Mouse (Mus musculus) C2C12 (cell line): ENCODE measurements around the gene Tmem50a.

Experiments
- CEBPB ChIP-seq: IDR thresholded peaks from one replicate; pipeline ENCODE4 v1.6.1; 2011; ENCODE audit warnings: low read depth, mild to moderate bottlenecking, control low read depth, moderate library complexity
- CTCF ChIP-seq: IDR thresholded peaks from one replicate; pipeline ENCODE4 v1.5.1; 2011; ENCODE audit not compliant: control insufficient read depth, insufficient read depth, insufficient read length
- FOSL1 ChIP-seq: IDR thresholded peaks from one replicate; pipeline ENCODE4 v1.8.0; 2011; ENCODE audit warnings: mild to moderate bottlenecking, low read length; ENCODE audit not compliant: poor library complexity, insufficient read depth, severe bottlenecking
- MAX ChIP-seq: IDR thresholded peaks from one replicate; pipeline ENCODE4 v1.6.1; 2011; ENCODE audit warnings: mild to moderate bottlenecking, control low read depth
- MYOG ChIP-seq: IDR thresholded peaks from one replicate; pipeline ENCODE4 v1.6.1; 2011; ENCODE audit not compliant: control insufficient read depth, insufficient read length; ENCODE audit errors: extremely low read depth
- USF1 ChIP-seq: IDR thresholded peaks from one replicate; pipeline ENCODE4 v1.6.1; 2011; ENCODE audit warnings: low read depth, mild to moderate bottlenecking, control low read depth, moderate library complexity

GRCm38 (mm10) chr4:134914864-134915209, at the start of gene Tmem50a:
- no peak for TF ChIP-seq CTCF
- no peak for TF ChIP-seq MYOG
- TF ChIP-seq MAX = no peak
- TF ChIP-seq USF1 = no peak
- no peak for TF ChIP-seq FOSL1
- no peak for TF ChIP-seq CEBPB
